Mouse (Mus musculus) embryonic facial prominence, embryonic 11.5 days (tissue): ENCODE results near the gene Acot8. TPM values are rescaled to one million over a fixed set of nuclear protein-coding genes. Genes with fewer than 3 reads are reported as not detected.

Source experiments
- ATAC-seq: fragments of 200-750 bp; cut with Nextera tagmentation; replicated peaks from 2 replicates; pipeline ENCODE4 v1.8.0; 2017; ENCODE audit warnings: low read depth; ENCODE audit not compliant: insufficient number of reproducible peaks, low FRiP score, low TSS enrichment
- DNase-seq: peaks from one replicate; pipeline ENCODE4 v3.0.0-alpha.2; 2015; ENCODE audit warnings: low spot score
- H3K27ac ChIP-seq: fragments of 300-500 bp; sonication (generic); replicated peaks from 2 replicates; pipeline ENCODE4 v1.5.1; 2014; ENCODE audit warnings: mild to moderate bottlenecking, low read depth, low read length, control low read depth
- H3K27me3 ChIP-seq: fragments of 300-500 bp; sonication (generic); 2 replicates; pipeline ENCODE4 v1.6.1; 2014; ENCODE audit warnings: mild to moderate bottlenecking, low read length, moderate library complexity, mixed read lengths; ENCODE audit not compliant: control insufficient read depth, insufficient read depth
- H3K36me3 ChIP-seq: fragments of 300-500 bp; sonication (generic); replicated peaks from 2 replicates; pipeline ENCODE4 v1.6.1; 2014; ENCODE audit warnings: low read depth, mild to moderate bottlenecking, low read length, moderate library complexity, mixed read lengths; ENCODE audit not compliant: control insufficient read depth, insufficient read depth
- H3K4me1 ChIP-seq: fragments of 300-500 bp; sonication (generic); 2 replicates; pipeline ENCODE4 v1.6.1; 2014; ENCODE audit warnings: low read length, mixed read lengths; ENCODE audit not compliant: control insufficient read depth, insufficient read depth
- H3K4me2 ChIP-seq: fragments of 300-500 bp; sonication (generic); 2 replicates; pipeline ENCODE4 v1.6.1; 2014; ENCODE audit warnings: low read depth, mild to moderate bottlenecking, control low read depth, low read length, moderate library complexity
- H3K4me3 ChIP-seq: fragments of 300-500 bp; sonication (generic); 2 replicates; pipeline ENCODE4 v1.5.1; 2014; ENCODE audit warnings: low read depth, low read length, control low read depth
- H3K9ac ChIP-seq: fragments of 300-500 bp; sonication (generic); replicated peaks from 2 replicates; pipeline ENCODE4 v1.6.1; 2014; ENCODE audit warnings: mild to moderate bottlenecking, control low read depth, low read length
- H3K9me3 ChIP-seq: fragments of 300-500 bp; sonication (generic); replicated peaks from 2 replicates; pipeline ENCODE4 v1.6.1; 2016; ENCODE audit warnings: mild to moderate bottlenecking, low read length, inconsistent platforms, mixed read lengths; ENCODE audit not compliant: control insufficient read depth
- WGBS: fragments of 180-500 bp; shearing (Covaris S2); extraction: QIAGEN DNeasy Blood & Tissue Kit; methylation state at CpG from one replicate; pipeline ENCODE4 v1.1.7; 2014; 5-methylcytosine and 5-hydroxymethylcytosine counted together
- polyA plus RNA-seq: library from polyadenylated mRNA; unstranded; fragments of >200 nt; fragmentation: Nextera tagmentation; extraction: Ambion mirVana; gene quantifications from 2 replicates; pipeline ENCODE4 v1.2.1, GENCODE M21; 2014

Acot8 gene
- polyA plus RNA-seq, 1 experiment from 2014 or later = 9.6 TPM

DNA sequence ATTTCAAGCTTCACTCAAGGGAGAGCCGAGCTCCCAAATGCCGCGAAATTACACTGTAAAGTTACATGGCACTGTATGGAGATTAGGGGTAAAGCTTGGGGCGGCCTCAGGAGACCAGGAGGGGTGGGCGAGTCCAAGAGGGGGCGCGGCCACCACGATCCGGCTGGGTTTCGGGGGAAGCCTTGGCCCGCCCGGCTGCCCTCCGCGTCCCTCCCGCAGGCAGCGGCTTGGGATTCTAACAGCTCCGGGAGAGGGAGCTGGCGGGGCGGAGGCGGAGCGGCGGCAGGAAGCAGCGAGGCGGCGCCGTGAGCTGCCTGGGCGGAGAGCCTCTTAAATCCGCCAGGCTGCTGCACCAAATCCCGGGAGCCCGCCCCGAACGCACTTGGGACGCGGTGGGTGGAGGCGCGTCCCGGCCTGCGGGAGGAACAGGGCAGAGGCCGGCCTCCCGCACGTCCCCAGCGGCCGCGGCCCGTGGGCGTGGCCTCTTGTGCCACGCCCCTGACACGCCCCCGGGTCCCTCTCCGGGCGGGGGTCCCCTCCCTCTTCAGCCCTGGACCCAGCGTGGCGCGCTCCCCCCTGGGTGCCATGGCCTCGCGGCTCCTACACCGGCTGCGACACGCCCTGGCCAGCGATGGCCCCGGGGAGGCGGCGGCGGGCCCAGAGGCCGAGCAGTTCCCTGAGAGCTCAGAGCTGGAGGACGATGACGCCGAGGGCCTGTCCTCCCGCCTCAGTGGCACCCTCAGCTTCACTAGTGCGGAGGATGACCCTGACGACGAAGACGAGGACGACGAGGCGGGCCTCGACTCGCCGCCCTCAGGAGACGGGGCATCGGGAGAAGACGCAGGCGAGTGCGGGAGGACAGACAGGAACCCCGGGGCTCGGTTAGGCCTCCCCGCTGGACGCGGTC lies 18.9 kb downstream of the Acot8 start, which contains the start of gene Snx21:
Gene Snx21 (plus strand): TSS at position 343 of the 907 bp plus-strand sequence.
- Histone ChIP-seq H3K4me1 (no peaks in the 10 kb centered on the region), H3K36me3 (no peaks in the 10 kb centered on the region), H3K9me3 (no peaks in the 10 kb centered on the region), H3K4me3 (peak within 1 kb of the TSS; percentile 66), H3K27ac (no peak within 1 kb of the TSS), H3K4me2 (peak within 1 kb of the TSS; percentile 98), H3K9ac (peak within 1 kb of the TSS; percentile 75), H3K27me3 (no peaks in the 10 kb centered on the region)
- ATAC-seq (peak; percentile 83), DNase-seq (peak; percentile 91)
- WGBS = under 1% methylated on average over 74 of the region's 89 CpGs

DNA sequence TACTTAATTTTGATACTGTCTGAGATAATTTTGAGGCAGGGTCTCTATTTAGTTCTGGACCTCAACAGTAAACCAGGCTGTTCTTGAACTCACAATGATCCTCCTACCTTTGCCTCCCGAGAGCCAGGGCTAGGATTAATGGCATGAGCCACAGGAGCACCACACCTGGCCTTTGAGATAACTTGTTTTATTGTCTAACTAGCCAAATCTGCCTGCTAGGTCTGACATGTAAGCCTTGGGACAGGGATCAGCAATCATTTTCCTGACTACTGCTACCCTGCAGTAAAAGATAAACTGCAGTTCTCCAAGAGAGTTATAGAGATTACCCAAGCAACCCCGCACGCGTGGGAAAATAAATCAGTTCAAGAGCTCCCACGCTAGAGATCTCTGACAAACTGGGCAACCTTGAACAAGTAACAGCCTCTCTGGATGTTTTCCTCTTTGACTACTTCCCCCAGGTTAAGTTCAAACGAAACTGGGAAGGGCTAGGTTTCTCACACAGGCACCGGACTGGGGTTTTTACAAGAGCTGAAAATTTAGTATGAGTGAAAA lies 19.7 kb downstream of the Acot8 start:
- 21% methylated on average over 7 of the region's 7 CpGs for WGBS
- Histone ChIP-seq H3K4me2 (peak overlapping the region; percentile 98), H3K27ac (no peak overlapping the region), H3K27me3 (no peaks in the 10 kb centered on the region), H3K4me3 (peak overlapping the region; percentile 66), H3K9ac (peak overlapping the region; percentile 75), H3K36me3 (no peaks in the 10 kb centered on the region), H3K4me1 (no peaks in the 10 kb centered on the region), H3K9me3 (no peaks in the 10 kb centered on the region)
- DNase-seq (no peak), ATAC-seq (no peak)

DNA sequence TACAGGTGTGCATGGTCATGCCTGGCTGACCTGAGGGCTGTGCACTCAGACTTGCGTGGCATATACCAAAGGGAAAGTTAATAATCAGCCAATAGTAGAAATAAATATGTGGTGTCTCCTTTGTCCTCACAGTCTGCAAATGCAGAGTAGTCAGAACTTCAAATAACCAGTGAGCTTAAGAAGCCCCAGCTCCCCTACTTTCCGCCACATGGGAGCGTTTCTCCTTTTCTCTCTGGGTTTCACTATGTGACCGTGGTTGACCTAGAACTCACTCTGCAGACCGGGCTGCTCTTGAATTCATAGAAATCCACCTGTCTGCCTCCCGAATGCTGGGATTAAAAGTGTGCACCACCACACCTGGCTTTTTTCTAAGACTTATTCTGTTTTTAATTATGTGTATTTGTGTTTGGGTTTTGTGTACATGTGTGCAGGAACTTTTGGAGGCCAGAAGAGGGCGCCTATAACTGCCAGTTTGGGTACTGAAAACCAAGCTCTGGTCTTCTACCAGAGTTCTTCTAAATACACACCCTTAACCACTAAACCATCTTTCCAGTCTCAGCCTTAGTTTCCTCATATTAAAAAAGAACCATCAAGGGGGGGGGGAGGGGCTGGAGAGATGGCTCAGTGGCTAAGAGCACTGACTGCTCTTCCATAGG lies 20.6 kb downstream of the Acot8 start:
- H3K9me3 ChIP-seq = no peaks in the 10 kb centered on the region
- H3K4me1 ChIP-seq = no peaks in the 10 kb centered on the region
- no peaks in the 10 kb centered on the region for H3K27me3 ChIP-seq
- 75% methylated on average over 7 of the region's 7 CpGs for WGBS
- H3K4me2 ChIP-seq = no peak overlapping the region
- H3K36me3 ChIP-seq = no peaks in the 10 kb centered on the region
- no peak overlapping the region for H3K4me3 ChIP-seq
- H3K27ac ChIP-seq = no peak overlapping the region
- no peak overlapping the region for H3K9ac ChIP-seq
- peak; percentile 30 for DNase-seq
- ATAC-seq = no peak

DNA sequence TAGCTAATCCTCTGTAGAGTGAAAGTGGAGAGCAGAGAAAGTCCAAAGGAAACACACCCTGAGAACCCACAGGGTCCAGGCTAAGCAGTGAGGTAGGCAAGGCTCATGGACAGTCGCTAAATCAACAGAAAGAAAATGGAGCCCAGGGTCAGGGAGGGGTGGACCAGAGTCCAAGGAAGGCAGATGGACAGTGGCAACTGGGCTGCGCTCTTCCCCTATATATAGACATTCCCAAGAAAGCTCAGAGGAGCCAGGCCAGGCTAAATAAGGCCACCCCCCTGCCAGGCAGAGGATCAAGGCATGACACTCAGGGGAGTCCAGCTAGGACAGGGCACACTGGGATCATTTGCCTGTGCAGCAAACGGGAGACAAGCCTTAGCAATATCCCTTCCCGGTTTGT lies 22.8 kb downstream of the Acot8 start:
- no peak for DNase-seq
- H3K4me2 ChIP-seq = no peak overlapping the region
- 69% methylated on average over 4 of the region's 4 CpGs for WGBS
- no peaks in the 10 kb centered on the region for H3K4me1 ChIP-seq
- H3K27ac ChIP-seq = no peak overlapping the region
- H3K4me3 ChIP-seq = no peak overlapping the region
- H3K27me3 ChIP-seq = no peaks in the 10 kb centered on the region
- no peaks in the 10 kb centered on the region for H3K9me3 ChIP-seq
- H3K36me3 ChIP-seq = no peaks in the 10 kb centered on the region
- ATAC-seq = no peak
- H3K9ac ChIP-seq = no peak overlapping the region

DNA sequence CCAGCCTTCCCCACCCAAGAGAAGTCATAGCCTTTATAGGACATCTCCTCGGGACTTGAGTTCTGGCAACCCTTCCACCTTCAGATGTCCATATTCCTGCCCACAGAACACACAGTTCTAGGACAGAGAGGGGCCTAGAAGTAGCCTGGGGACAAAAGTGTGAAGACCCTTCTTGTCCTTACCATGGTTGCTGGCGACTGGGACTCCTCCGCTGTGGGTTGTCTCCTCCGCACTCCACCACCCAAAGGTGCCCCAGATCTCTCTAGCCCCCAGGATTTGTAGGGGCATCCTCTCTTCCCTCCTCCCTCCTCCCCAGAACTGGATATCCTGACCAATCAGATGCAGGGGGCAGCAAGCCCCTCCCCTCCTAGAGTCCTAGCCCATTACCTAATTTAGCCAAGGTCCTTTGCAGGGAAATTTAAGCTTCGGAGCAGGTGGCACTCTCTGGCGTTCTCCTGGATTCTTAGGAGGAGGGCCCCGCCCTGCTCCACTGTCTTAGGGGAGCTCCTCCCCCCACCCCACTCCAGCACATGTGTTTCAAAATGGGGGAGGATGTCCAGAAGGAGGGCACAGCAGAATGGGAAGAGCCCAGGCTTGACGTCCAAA lies 25.1 kb downstream of the Acot8 start, which contains the start of gene Tnnc2:
Gene Tnnc2 (minus strand): TSS at position 487 of the 606 bp plus-strand sequence.
- Histone ChIP-seq H3K4me1 (no peaks in the 10 kb centered on the region), H3K27ac (no peak within 1 kb of the TSS), H3K36me3 (no peaks in the 10 kb centered on the region), H3K9ac (no peak within 1 kb of the TSS), H3K27me3 (no peaks in the 10 kb centered on the region), H3K4me3 (no peak within 1 kb of the TSS), H3K4me2 (no peak within 1 kb of the TSS), H3K9me3 (no peaks in the 10 kb centered on the region; the same call in 1 of the 2 replicates)
- WGBS = 73% methylated on average over 8 of the region's 8 CpGs
- DNase-seq (no peak), ATAC-seq (no peak)

DNA sequence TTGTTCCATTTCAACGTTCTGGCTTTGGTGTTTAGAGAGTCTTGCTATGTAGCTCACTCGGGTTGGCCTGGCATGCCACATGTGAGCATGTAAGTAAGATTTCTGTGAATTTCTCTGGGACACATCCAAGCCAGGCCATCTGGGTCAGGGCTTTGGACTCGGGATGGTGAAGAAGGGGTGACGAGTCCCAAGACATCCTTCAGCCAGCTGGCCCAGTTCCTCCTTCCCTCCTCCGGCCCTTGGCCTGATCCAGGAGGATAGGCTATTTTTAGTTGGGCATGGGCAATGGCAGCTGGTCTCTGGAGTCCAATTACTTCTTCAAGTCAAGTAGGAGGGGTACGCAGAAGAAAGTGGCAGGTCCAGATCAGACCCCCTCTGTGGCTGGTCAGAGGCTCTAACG lies 25.9 kb downstream of the Acot8 start:
- Histone ChIP-seq H3K27me3 (no peaks in the 10 kb centered on the region), H3K27ac (no peak overlapping the region), H3K36me3 (no peaks in the 10 kb centered on the region), H3K4me3 (no peak overlapping the region), H3K9me3 (no peaks in the 10 kb centered on the region; the same call in 1 of the 2 replicates), H3K4me2 (no peak overlapping the region), H3K4me1 (no peaks in the 10 kb centered on the region), H3K9ac (no peak overlapping the region)
- ATAC-seq = no peak
- no peak for DNase-seq
- 78% methylated on average over 7 of the region's 7 CpGs for WGBS

DNA sequence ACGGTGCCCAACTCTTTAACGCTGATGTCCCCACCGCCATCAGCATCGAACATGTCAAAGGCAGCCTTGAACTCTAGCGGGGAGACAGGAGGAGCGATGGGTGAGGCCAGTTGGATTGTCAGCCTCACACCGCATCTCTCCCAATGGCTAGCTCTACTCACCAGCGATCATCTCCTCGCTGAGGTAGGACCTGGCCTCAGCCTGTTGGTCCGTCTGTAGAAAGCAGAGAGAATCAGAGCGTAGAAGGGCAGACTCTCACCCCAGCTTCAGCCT lies 26.7 kb downstream of the Acot8 start:
- ATAC-seq = no peak
- H3K27me3 ChIP-seq = no peaks in the 10 kb centered on the region
- no peak overlapping the region for H3K4me2 ChIP-seq
- no peaks in the 10 kb centered on the region for H3K36me3 ChIP-seq
- no peaks in the 10 kb centered on the region; the same call in 1 of the 2 replicates for H3K9me3 ChIP-seq
- WGBS = 93% methylated on average over 11 of the region's 11 CpGs
- H3K9ac ChIP-seq = no peak overlapping the region
- no peak overlapping the region for H3K4me3 ChIP-seq
- DNase-seq = no peak
- H3K27ac ChIP-seq = no peak overlapping the region
- H3K4me1 ChIP-seq = no peaks in the 10 kb centered on the region
